8 mouse cellular contexts compared by ENCODE assay signal in genomic region chr2:120093671-120094430, GRCm38 (mm10).
DNase-seq lines count a peak whose midpoint lies in the region; ATAC-seq and TF ChIP-seq lines count a peak whose summit lies in the region.

No protein-coding gene starts in this region.

- TF ChIP-seq POLR2A in ES-Bruce4 (IDR thresholded peaks at IDR 0.05; ENCODE audit: insufficient read depth, low read length) = no peak
- no peak for TF ChIP-seq POLR2A in bone marrow, adult 2 months (IDR thresholded peaks at IDR 0.05; ENCODE audit: borderline replicate concordance, control insufficient read depth, low read depth, low read length)

- WGBS in bone marrow, adult 2 months = 59% methylated on average over 5 of the region's 5 CpGs

- no peaks in the 10 kb centered on the region for H3K27me3 ChIP-seq in ES-Bruce4 (ENCODE audit: control insufficient read depth, insufficient read depth, low read length, poor library complexity, severe bottlenecking)

- H3K4me3 ChIP-seq in ES-Bruce4 (ENCODE audit: low read depth, low read length) = no peak overlapping the region
- no peak overlapping the region for H3K4me3 ChIP-seq in bone marrow, adult 2 months (replicated peaks; ENCODE audit: control insufficient read depth, low read depth, low read length)
- H3K4me3 ChIP-seq in layer of hippocampus, adult 2 months = no peak overlapping the region

- no peak overlapping the region for H3K27ac ChIP-seq in ES-Bruce4 (ENCODE audit: insufficient read depth, low read length)
- H3K27ac ChIP-seq in bone marrow, adult 2 months (ENCODE audit: control insufficient read depth, insufficient read depth, low read depth, low read length, poor library complexity) = no peak overlapping the region
- H3K27ac ChIP-seq in layer of hippocampus, adult 2 months = no peak overlapping the region

- H3K9me3 ChIP-seq in ES-Bruce4 (replicated peaks; ENCODE audit: control insufficient read depth, insufficient read depth, low read length, poor library complexity, severe bottlenecking) = no peaks in the 10 kb centered on the region

- no peaks in the 10 kb centered on the region for H3K36me3 ChIP-seq in ES-Bruce4 (ENCODE audit: control insufficient read depth, insufficient read depth, low read length, poor library complexity, severe bottlenecking)

- no peak overlapping the region for H3K9ac ChIP-seq in ES-Bruce4 (ENCODE audit: low read depth, poor library complexity, severe bottlenecking)

- peak; percentile 80 for TF ChIP-seq CTCF in ES-Bruce4 (IDR thresholded peaks at IDR 0.05; ENCODE audit: low read depth, low read length)
- peak; percentile 75 for TF ChIP-seq CTCF in bone marrow, adult 2 months (IDR thresholded peaks at IDR 0.05; ENCODE audit: control insufficient read depth, insufficient read depth, low read length)
- TF ChIP-seq CTCF in layer of hippocampus, adult 2 months (conservative IDR thresholded peaks at IDR 0.05) = peak; percentile 82

- no peak for TF ChIP-seq EP300 in ES-Bruce4 (IDR thresholded peaks at IDR 0.05; ENCODE audit: insufficient read depth, low read depth, low read length)

- H3K4me1 ChIP-seq in ES-Bruce4 (ENCODE audit: control insufficient read depth, insufficient read depth, low read length) = peaks cover 2% of the 10 kb centered on the region
- H3K4me1 ChIP-seq in bone marrow, adult 2 months (ENCODE audit: control insufficient read depth, insufficient read depth, low read length) = no peaks in the 10 kb centered on the region; the same call in 1 of the 2 replicates

- peak; percentile 41 for DNase-seq in layer of hippocampus, adult 11-12 months (ENCODE audit: low spot score)
- DNase-seq in layer of hippocampus, adult 9-11 months = no peak
- DNase-seq in layer of hippocampus, adult 2 months (ENCODE audit: low spot score in 2 of 2) = peak; percentile 23 to 61
- peak; percentile 49 to 55 for DNase-seq in thymus, postnatal 36 days

- peak; percentile 82 for ATAC-seq in granulocyte monocyte progenitor cell, adult 5-6 weeks (replicated peaks; ENCODE audit: poor library complexity, severe bottlenecking)
- ATAC-seq in monocyte, adult 5-6 weeks (replicated peaks; ENCODE audit: insufficient number of reproducible peaks, low FRiP score, low TSS enrichment, poor library complexity, severe bottlenecking) = peak; percentile 60; the same call in 1 of the 2 replicates
